In the genomic region with DNA sequence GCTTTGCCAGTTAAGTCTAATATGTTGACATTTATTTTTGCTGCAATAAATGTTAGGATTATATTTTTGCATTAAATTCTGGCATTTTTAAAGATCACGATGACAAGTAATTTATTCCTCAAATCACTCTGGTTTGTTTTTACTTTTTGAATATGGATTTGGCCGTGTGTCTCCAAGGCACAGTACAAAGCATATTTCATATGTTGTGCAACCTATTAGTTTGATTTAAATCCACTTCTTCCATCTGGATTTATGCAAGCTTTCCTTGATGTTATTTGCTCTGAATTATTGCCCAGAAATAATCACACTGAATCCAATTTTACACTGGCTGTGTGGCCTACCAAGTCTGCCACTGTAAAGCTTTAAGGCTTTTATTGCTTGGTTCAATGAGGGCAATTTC, we compare ENCODE assay signal across 25 mouse cellular contexts.
"Had no signal": no experiment of that assay in that cellular context is flagged by ENCODE, and none has a peak within 500 bp of the region (broad histone marks: within the 10 kb centered on the region; RNA-seq: fewer than 3 reads in every experiment).

No protein-coding gene starts in this region.

- DNase-seq: gastrocnemius, postnatal 14 days; gastrocnemius, postnatal 36 days; heart, adult 11 months; heart, adult 2 months; heart, postnatal 14 days; heart, postnatal 36 days; kidney, adult 11 months; kidney, adult 2 months; kidney, postnatal 10 days; kidney, postnatal 36 days; layer of hippocampus, adult 9-11 months; layer of hippocampus, postnatal 36 days; left cerebral cortex, postnatal 4 days had no signal

- H3K4me2 ChIP-seq: heart, embryonic 11.5 days; heart, embryonic 13.5 days; heart, embryonic 15.5 days; hindbrain, embryonic 13.5 days; hindbrain, embryonic 15.5 days; kidney, embryonic 15.5 days; limb, embryonic 13.5 days; limb, embryonic 15.5 days; liver, embryonic 12.5 days had no signal

- H3K27me3 ChIP-seq: heart, embryonic 13.5 days; heart, embryonic 15.5 days; hindbrain, embryonic 13.5 days; hindbrain, embryonic 15.5 days; kidney, embryonic 15.5 days; limb, embryonic 13.5 days; limb, embryonic 15.5 days; liver, embryonic 12.5 days had no signal

- H3K9ac ChIP-seq: heart, embryonic 13.5 days; heart, embryonic 15.5 days; hindbrain, embryonic 13.5 days; hindbrain, embryonic 15.5 days; kidney, embryonic 15.5 days; limb, embryonic 13.5 days; limb, embryonic 15.5 days; liver, embryonic 12.5 days; liver, embryonic 14.5 days had no signal

- H3K9me3 ChIP-seq: heart, embryonic 13.5 days; heart, embryonic 15.5 days; hindbrain, embryonic 15.5 days; kidney, embryonic 15.5 days; limb, embryonic 13.5 days; limb, embryonic 15.5 days; liver, embryonic 12.5 days had no signal

- H3K36me3 ChIP-seq: heart, embryonic 13.5 days; heart, embryonic 15.5 days; hindbrain, embryonic 13.5 days; hindbrain, embryonic 15.5 days; kidney, embryonic 15.5 days; limb, embryonic 13.5 days; limb, embryonic 15.5 days; liver, embryonic 12.5 days had no signal

- H3K27ac ChIP-seq: heart, adult 2 months; heart, embryonic 13.5 days; heart, embryonic 15.5 days; hindbrain, embryonic 13.5 days; hindbrain, embryonic 15.5 days; hindbrain, postnatal 0 days; kidney, embryonic 15.5 days; limb, embryonic 13.5 days; limb, embryonic 15.5 days; liver, embryonic 12.5 days; liver, embryonic 14.5 days had no signal

- H3K4me3 ChIP-seq: heart, adult 2 months; heart, embryonic 13.5 days; heart, embryonic 15.5 days; hindbrain, embryonic 13.5 days; hindbrain, embryonic 15.5 days; kidney, embryonic 15.5 days; limb, embryonic 13.5 days; limb, embryonic 15.5 days; liver, embryonic 12.5 days had no signal

- ATAC-seq: hindbrain, postnatal 0 days; intestine, embryonic 16.5 days; liver, embryonic 12.5 days had no signal

- H3K4me1 ChIP-seq: heart, embryonic 13.5 days; heart, embryonic 15.5 days; hindbrain, embryonic 13.5 days; hindbrain, embryonic 15.5 days; kidney, embryonic 15.5 days; limb, embryonic 13.5 days; limb, embryonic 15.5 days; liver, embryonic 12.5 days had no signal
